Mouse (Mus musculus) myocyte (in vitro differentiated cells): ENCODE measurements around the gene Mgat4d.

Experiments
- E2F4 ChIP-seq: IDR thresholded peaks from one replicate; pipeline ENCODE4 v1.6.1; 2011; ENCODE audit warnings: mild to moderate bottlenecking, control low read depth, moderate library complexity; ENCODE audit not compliant: insufficient read depth
- MAX ChIP-seq: IDR thresholded peaks from one replicate; pipeline ENCODE4 v1.6.1; 2011; ENCODE audit warnings: low read depth, mild to moderate bottlenecking, control low read depth
- POLR2A ChIP-seq: IDR thresholded peaks from one replicate; pipeline ENCODE4 v1.6.1; 2011; ENCODE audit warnings: low read depth, mild to moderate bottlenecking, control low read depth, moderate library complexity; ENCODE audit not compliant: insufficient read length

GRCm38 (mm10) chr8:83342076-83342475, 6.2 kb upstream of the Mgat4d start:
- TF ChIP-seq E2F4 (no peak), POLR2A (no peak), MAX (no peak)
